Mouse (Mus musculus): Measurements from ENCODE around the gene Gm20878. TPM values are rescaled to one million over a fixed set of nuclear protein-coding genes. Genes with fewer than 3 reads are reported as not detected.

Gm20878 gene
- polyA plus RNA-seq (2021; fragmentation: Nextera tagmentation): 12.6 and 24.4 TPM in 2 replicates
- long read RNA-seq, experiment 1, partial matches to known transcripts: 4 of 12 reads
- long read RNA-seq, experiment 1, other reads (novel, unspliced or antisense): 8 of 12 reads
- long read RNA-seq, experiment 2, partial matches to known transcripts: 0 of 5 reads
- long read RNA-seq, experiment 2, other reads (novel, unspliced or antisense): 1 of 5 reads

GRCm38 (mm10) chr4:41941272-41941671 is at the start of gene Gm20878:
Gene Gm20878 (plus strand): TSS chr4:41941572.

GRCm38 (mm10) chr4:41903310-41903709 is 38.1 kb upstream of the Gm20878 start, which contains the start of gene Gm21541:
Gene Gm21541 (plus strand): TSS chr4:41903610.

GRCm38 (mm10) chr4:41965758-41966157 is 24.4 kb downstream of the Gm20878 start, which contains the start of gene Fam205a4:
Gene Fam205a4 (plus strand): TSS chr4:41966058.

Other genes starting within 250 kb of the Gm20878 start
- gene Cntfr, start 244.5 kb upstream of the Gm20878 start, polyA plus RNA-seq (2021; fragmentation: Nextera tagmentation): 9.3 and 54.4 TPM in 2 replicates
- 44.0 and 45.9 TPM in 2 replicates for gene Il11ra1, start 241.6 kb upstream of the Gm20878 start, polyA plus RNA-seq (2021; fragmentation: Nextera tagmentation)
- gene Rpp25l, start 228.0 kb upstream of the Gm20878 start, polyA plus RNA-seq (2021; fragmentation: Nextera tagmentation): 58.7 and 59.1 TPM in 2 replicates
- 305 and 362 TPM in 2 replicates for gene Dctn3, start 218.4 kb upstream of the Gm20878 start, polyA plus RNA-seq (2021; fragmentation: Nextera tagmentation)
- gene Arid3c, start 210.4 kb upstream of the Gm20878 start, polyA plus RNA-seq (2021; fragmentation: Nextera tagmentation): 0.15 and 0.20 TPM in 2 replicates
- gene Galt, start 186.3 kb upstream of the Gm20878 start, polyA plus RNA-seq (2021; fragmentation: Nextera tagmentation): 67.8 and 70.7 TPM in 2 replicates
- 28.7 and 53.6 TPM in 2 replicates for gene Sigmar1, start 185.4 kb upstream of the Gm20878 start, polyA plus RNA-seq (2021; fragmentation: Nextera tagmentation)
- gene Ccl27a, start 167.3 kb upstream of the Gm20878 start, polyA plus RNA-seq (2021; fragmentation: Nextera tagmentation): 559 and 584 TPM in 2 replicates
- 4.5 TPM in 1 of 2 replicates, not detected in the other for gene Gm21541, start 38.0 kb upstream of the Gm20878 start, polyA plus RNA-seq (2021; fragmentation: Nextera tagmentation)
- gene Fam205a4, start 24.5 kb downstream of the Gm20878 start, polyA plus RNA-seq (2021; fragmentation: Nextera tagmentation): 0.16 and 1.3 TPM in 2 replicates
- gene Gm21093, start 93.2 kb downstream of the Gm20878 start, polyA plus RNA-seq (2021; fragmentation: Nextera tagmentation): 0.89 and 2.0 TPM in 2 replicates
- gene Gm3893, start 149.6 kb downstream of the Gm20878 start, polyA plus RNA-seq (2021; fragmentation: Nextera tagmentation): not detected in 2 replicates
- 0.55 and 42.4 TPM in 2 replicates for gene Gm13304, start 173.2 kb downstream of the Gm20878 start, polyA plus RNA-seq (2021; fragmentation: Nextera tagmentation)
- gene Gm13306, start 211.9 kb downstream of the Gm20878 start, polyA plus RNA-seq (2021; fragmentation: Nextera tagmentation): 24.6 and 50.3 TPM in 2 replicates
- 1.8 and 4.4 TPM in 2 replicates for gene Gm13305, start 227.0 kb downstream of the Gm20878 start, polyA plus RNA-seq (2021; fragmentation: Nextera tagmentation)

Measured in left cerebral cortex, adult 6 months (tissue).